In the genomic region with DNA sequence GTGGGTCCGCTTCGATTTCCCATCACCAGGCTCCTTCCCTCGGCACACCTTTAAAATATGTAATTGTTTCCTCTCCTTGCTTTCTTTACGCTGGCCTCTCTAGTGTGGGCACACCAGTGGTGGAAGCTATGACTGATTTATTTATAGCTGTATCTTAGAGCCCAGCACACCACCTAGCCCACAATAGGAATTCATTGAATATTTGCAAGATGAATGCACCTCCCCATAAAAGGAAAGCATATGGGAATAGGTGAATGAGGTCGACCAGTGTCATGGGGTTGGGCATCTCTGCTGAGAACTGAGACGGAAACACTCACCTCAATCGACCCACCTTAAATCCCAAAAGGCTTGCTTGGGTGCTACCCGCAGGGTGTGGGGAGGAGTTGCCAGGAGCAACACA, we compare ENCODE assay signal across 23 mouse cellular contexts.
"Had no signal": no experiment of that assay in that cellular context is flagged by ENCODE, and none has a peak within 500 bp of the region (broad histone marks: within the 10 kb centered on the region; RNA-seq: fewer than 3 reads in every experiment).

No protein-coding gene starts in this region.

- ATAC-seq: hindbrain, postnatal 0 days; intestine, embryonic 16.5 days; liver, embryonic 12.5 days had no signal

- H3K27me3 ChIP-seq: heart, embryonic 13.5 days; hindbrain, embryonic 13.5 days; hindbrain, embryonic 15.5 days; kidney, embryonic 15.5 days; limb, embryonic 15.5 days; liver, embryonic 12.5 days had no signal

- DNase-seq: gastrocnemius, postnatal 14 days; gastrocnemius, postnatal 36 days; heart, adult 18-20 months; heart, postnatal 10 days; kidney, adult 11 months; kidney, adult 2 months; kidney, adult 9 months; kidney, postnatal 14 days; kidney, postnatal 36 days; layer of hippocampus, adult 9-11 months; layer of hippocampus, postnatal 36 days; left cerebral cortex, postnatal 4 days had no signal

- H3K4me1 ChIP-seq: hindbrain, embryonic 13.5 days; hindbrain, embryonic 15.5 days; kidney, embryonic 15.5 days; limb, embryonic 13.5 days; limb, embryonic 15.5 days; liver, embryonic 12.5 days had no signal

- H3K4me2 ChIP-seq: heart, embryonic 13.5 days; hindbrain, embryonic 13.5 days; hindbrain, embryonic 15.5 days; kidney, embryonic 15.5 days; limb, embryonic 13.5 days; limb, embryonic 15.5 days; liver, embryonic 12.5 days had no signal

- H3K4me3 ChIP-seq: heart, embryonic 13.5 days; hindbrain, embryonic 13.5 days; hindbrain, embryonic 15.5 days; kidney, embryonic 15.5 days; limb, embryonic 13.5 days; limb, embryonic 15.5 days; liver, embryonic 12.5 days had no signal

- H3K27ac ChIP-seq: heart, embryonic 13.5 days; hindbrain, embryonic 13.5 days; hindbrain, embryonic 15.5 days; hindbrain, postnatal 0 days; kidney, embryonic 15.5 days; kidney, postnatal 0 days; limb, embryonic 13.5 days; limb, embryonic 15.5 days; liver, embryonic 12.5 days; liver, embryonic 14.5 days had no signal

- H3K9ac ChIP-seq: heart, embryonic 13.5 days; hindbrain, embryonic 13.5 days; hindbrain, embryonic 15.5 days; kidney, embryonic 15.5 days; limb, embryonic 13.5 days; limb, embryonic 15.5 days; liver, embryonic 12.5 days; liver, embryonic 14.5 days had no signal

- H3K36me3 ChIP-seq: heart, embryonic 13.5 days; hindbrain, embryonic 13.5 days; hindbrain, embryonic 15.5 days; kidney, embryonic 15.5 days; limb, embryonic 13.5 days; limb, embryonic 15.5 days; liver, embryonic 12.5 days had no signal

- H3K9me3 ChIP-seq: heart, embryonic 13.5 days; hindbrain, embryonic 13.5 days; hindbrain, embryonic 15.5 days; kidney, embryonic 15.5 days; limb, embryonic 13.5 days; limb, embryonic 15.5 days; liver, embryonic 12.5 days had no signal
